Mouse (Mus musculus) liver, embryonic 13.5 days (tissue): ENCODE results near the gene Slx1b. TPM values are rescaled to one million over a fixed set of nuclear protein-coding genes. Genes with fewer than 3 reads are reported as not detected.
A peak's percentile ranks its signal among the peaks of the same experiment; 100 is the strongest.

ENCODE experiments used
- ATAC-seq: fragments of 200-750 bp; cut with Nextera tagmentation; 2 replicates; pipeline ENCODE4 v1.8.0; 2017; ENCODE audit warnings: low read depth, mild to moderate bottlenecking, moderate number of reproducible peaks, moderate library complexity
- DNase-seq: peaks from one replicate; pipeline ENCODE4 v3.0.0; 2022
- H3K27ac ChIP-seq: fragments of 300-500 bp; sonication (generic); 2 replicates; pipeline ENCODE4 v1.5.1; 2015; ENCODE audit warnings: moderate library complexity, mild to moderate bottlenecking, inconsistent platforms
- H3K27me3 ChIP-seq: fragments of 300-500 bp; sonication (generic); 2 replicates; pipeline ENCODE4 v1.6.1; 2015; ENCODE audit warnings: mild to moderate bottlenecking, inconsistent platforms
- H3K36me3 ChIP-seq: fragments of 300-500 bp; sonication (generic); 2 replicates; pipeline ENCODE4 v1.6.1; 2015; ENCODE audit warnings: mild to moderate bottlenecking, inconsistent platforms
- H3K4me1 ChIP-seq: fragments of 300-500 bp; sonication (generic); replicated peaks from 2 replicates; pipeline ENCODE4 v1.6.1; 2015; ENCODE audit warnings: inconsistent platforms
- H3K4me2 ChIP-seq: fragments of 300-500 bp; sonication (generic); 2 replicates; pipeline ENCODE4 v1.6.1; 2015; ENCODE audit warnings: inconsistent platforms, mild to moderate bottlenecking, moderate library complexity
- H3K4me3 ChIP-seq: fragments of 300-500 bp; sonication (generic); replicated peaks from 2 replicates; pipeline ENCODE4 v1.5.1; 2015; ENCODE audit warnings: mild to moderate bottlenecking, inconsistent platforms
- H3K9ac ChIP-seq: fragments of 300-500 bp; sonication (generic); 2 replicates; pipeline ENCODE4 v1.6.1; 2015; ENCODE audit warnings: mild to moderate bottlenecking, inconsistent platforms
- H3K9me3 ChIP-seq: fragments of 300-500 bp; sonication (generic); replicated peaks from 2 replicates; pipeline ENCODE4 v1.6.1; 2016; ENCODE audit warnings: inconsistent platforms
- WGBS: fragments of 180-500 bp; shearing (Covaris S2); methylation state at CpG from one replicate; pipeline ENCODE4 v1.1.7; 2015; ENCODE audit not compliant: insufficient replicate concordance; 5-methylcytosine and 5-hydroxymethylcytosine counted together
- polyA plus RNA-seq: library from polyadenylated mRNA; unstranded; fragments of >200 nt; fragmentation: Nextera tagmentation; extraction: Ambion mirVana; gene quantifications from 2 replicates; pipeline ENCODE4 v1.2.1, GENCODE M21; 2015

Gene Slx1b
- polyA plus RNA-seq, 1 experiment from 2014 or later = 3.6 TPM

DNA sequence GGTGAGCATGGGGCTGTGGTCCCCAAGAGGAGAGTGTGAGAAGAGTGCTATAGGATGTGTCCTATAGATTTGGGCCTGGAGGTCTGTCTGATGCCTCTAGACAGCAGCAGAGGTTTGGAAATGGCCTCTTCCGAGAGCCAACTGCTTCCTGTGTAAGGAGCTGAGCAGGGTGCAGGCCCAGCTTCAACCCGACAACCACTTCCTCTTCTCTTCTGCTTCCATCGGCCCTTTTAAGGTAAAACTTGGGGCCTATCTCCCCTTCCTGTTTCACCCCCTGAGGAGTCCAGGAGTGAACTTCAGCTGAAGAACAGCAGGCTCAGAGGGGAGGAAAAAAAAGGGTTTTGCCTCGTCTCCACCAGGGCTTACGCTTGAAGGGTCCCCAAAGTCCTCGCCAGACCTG is 6.8 kb upstream of the Slx1b start:
- peak overlapping the region; percentile 49; the same call in 1 of the 2 replicates for H3K9ac ChIP-seq
- H3K4me1 ChIP-seq = peaks cover 62% of the 10 kb centered on the region
- H3K27me3 ChIP-seq = peaks cover 42% of the 10 kb centered on the region
- peak overlapping the region; percentile 73 for H3K27ac ChIP-seq
- DNase-seq (no peak), ATAC-seq (no peak)
- peak overlapping the region; percentile 64 for H3K4me2 ChIP-seq
- WGBS = 30% methylated on average over 6 of the region's 6 CpGs
- H3K36me3 ChIP-seq = peaks cover 30% of the 10 kb centered on the region; the same call in 1 of the 2 replicates
- peak overlapping the region; percentile 50 for H3K4me3 ChIP-seq
- no peaks in the 10 kb centered on the region for H3K9me3 ChIP-seq

DNA sequence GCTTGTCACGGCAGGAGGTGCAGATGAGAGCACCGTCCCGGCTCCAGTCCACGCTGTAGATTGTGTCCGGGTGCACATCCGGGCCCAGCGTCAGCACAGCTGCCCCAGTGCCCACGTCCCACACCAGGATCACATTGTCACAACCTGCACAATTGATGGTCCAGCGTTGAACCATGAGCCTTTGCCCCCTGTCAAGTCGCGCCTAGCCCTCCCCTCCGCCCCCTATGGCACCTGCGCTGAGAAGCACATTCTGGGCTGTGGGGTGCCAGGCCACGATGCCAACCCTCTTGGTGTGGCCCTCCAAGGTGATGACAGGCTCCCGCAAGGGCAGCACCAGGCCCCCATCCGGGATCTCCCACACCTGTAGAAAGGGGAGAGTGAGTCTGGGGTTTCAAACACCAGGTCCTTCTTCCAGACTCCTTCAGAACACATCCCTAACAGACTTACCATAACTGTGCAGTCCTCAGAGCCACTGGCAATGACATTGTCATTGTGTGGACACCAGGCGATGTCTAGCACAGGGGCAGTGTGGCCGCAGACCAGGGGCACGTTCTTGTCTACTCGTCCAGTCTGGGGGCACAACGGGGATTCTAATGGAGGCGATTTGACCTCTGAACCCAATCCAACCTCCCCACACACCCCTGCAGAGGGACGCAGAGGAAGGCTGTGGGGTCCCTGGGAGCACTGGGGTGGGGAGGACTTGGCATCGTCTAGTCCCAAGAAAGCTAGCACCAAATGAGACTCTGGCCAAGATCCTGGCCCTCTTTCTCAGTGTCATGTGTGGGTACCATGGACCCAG is 6.2 kb upstream of the Slx1b start:
- WGBS = 48% methylated on average over 24 of the region's 24 CpGs
- ATAC-seq = no peak

DNA sequence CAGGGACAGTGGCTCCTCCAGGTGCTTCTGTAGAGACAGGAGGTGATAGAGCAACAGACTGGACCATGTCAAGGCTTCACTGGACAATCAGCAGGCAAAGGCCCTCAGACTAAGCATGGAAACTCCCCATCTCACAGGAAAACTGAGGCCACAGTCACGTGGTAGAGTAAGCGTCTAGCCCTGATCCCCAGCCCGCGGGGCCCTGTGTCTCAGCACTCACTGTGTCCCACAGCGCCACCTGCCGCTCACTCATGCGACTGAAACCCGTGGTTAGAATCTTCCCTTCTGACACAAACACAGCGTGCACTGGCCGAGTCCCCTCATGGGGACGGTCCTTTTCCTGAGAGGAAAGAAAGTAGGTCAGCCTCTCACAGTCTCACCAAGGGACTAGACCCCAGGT is 5.5 kb upstream of the Slx1b start:
- ATAC-seq = peak; percentile 52
- Histone ChIP-seq H3K36me3 (peaks cover 36% of the 10 kb centered on the region; the same call in 1 of the 2 replicates), H3K4me2 (peak overlapping the region; percentile 47), H3K27me3 (peaks cover 42% of the 10 kb centered on the region), H3K9ac (peak overlapping the region; percentile 33; the same call in 1 of the 2 replicates), H3K27ac (no peak overlapping the region; the same call in 1 of the 2 replicates), H3K4me1 (peaks cover 74% of the 10 kb centered on the region), H3K4me3 (peak overlapping the region; percentile 32), H3K9me3 (no peaks in the 10 kb centered on the region)
- peak; percentile 80 for DNase-seq
- WGBS = under 1% methylated on average over 11 of the region's 11 CpGs

More for the DNA sequence above, 6.2 kb upstream of the Slx1b start:
- peak overlapping the region; percentile 47 for H3K4me2 ChIP-seq
- peak overlapping the region; percentile 33 for H3K9ac ChIP-seq
- H3K4me1 ChIP-seq = peaks cover 68% of the 10 kb centered on the region
- H3K36me3 ChIP-seq = peaks cover 36% of the 10 kb centered on the region; the same call in 1 of the 2 replicates
- peaks cover 42% of the 10 kb centered on the region for H3K27me3 ChIP-seq
- H3K4me3 ChIP-seq = peak overlapping the region; percentile 32
- no peaks in the 10 kb centered on the region for H3K9me3 ChIP-seq
- H3K27ac ChIP-seq = peak overlapping the region; percentile 53
- no peak for DNase-seq

DNA sequence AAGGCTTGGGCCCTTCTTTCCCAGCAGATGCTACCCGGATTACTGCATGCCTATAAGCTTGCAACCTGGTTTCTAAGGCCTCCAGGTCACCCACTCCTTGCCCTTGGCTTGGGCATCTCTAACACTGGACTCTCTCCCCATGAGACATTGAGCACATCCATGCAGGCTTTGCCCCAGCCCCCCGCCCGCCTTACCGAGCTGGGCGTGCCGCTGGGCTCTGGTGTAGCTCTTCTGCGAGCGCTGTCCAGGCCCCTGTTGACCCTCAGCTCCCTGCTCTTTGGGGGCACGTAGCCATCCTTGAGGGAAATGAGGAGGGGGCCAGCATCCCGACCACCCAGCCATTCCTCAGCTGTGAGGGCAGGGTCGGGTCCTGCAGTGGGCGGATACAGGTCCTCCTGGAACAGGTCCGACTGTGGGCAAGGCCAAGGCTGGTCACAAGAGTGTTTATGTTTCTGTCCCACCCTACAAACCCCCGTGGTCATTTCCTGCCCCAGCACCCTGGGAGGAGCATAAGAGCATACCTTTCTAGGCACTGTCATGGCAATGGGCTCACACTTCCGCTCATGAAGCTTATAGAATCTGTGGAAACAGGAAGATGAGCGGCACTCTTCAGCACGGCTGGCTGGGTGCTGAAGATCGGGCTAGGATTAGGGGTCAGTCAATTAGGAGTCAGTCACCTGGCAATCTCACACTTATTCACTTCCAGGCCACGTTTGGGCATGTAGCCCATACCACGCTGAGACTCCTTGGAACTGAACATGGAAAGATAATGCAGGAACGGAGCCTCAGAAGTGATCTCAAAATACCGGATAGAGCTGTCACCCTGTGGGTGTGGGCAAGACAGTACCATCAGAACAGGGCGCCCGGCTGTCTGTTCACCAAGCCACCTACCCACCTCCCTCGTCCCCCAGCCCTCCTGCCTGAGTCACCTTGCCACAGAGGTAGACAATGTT is 4.8 kb upstream of the Slx1b start:
- H3K9ac ChIP-seq = 0 out of 2 replicates have a peak overlapping the region, but pooled peaks have one; percentile 33
- H3K4me3 ChIP-seq = no peak overlapping the region
- H3K4me2 ChIP-seq = peak overlapping the region; percentile 47; the same call in 1 of the 2 replicates
- peaks cover 38% of the 10 kb centered on the region for H3K27me3 ChIP-seq
- H3K4me1 ChIP-seq = peaks cover 74% of the 10 kb centered on the region
- ATAC-seq = no peak
- H3K27ac ChIP-seq = no peak overlapping the region; the same call in 1 of the 2 replicates
- 74% methylated on average over 25 of the region's 25 CpGs for WGBS
- DNase-seq = no peak
- H3K9me3 ChIP-seq = no peaks in the 10 kb centered on the region
- peaks cover 36% of the 10 kb centered on the region; the same call in 1 of the 2 replicates for H3K36me3 ChIP-seq

DNA sequence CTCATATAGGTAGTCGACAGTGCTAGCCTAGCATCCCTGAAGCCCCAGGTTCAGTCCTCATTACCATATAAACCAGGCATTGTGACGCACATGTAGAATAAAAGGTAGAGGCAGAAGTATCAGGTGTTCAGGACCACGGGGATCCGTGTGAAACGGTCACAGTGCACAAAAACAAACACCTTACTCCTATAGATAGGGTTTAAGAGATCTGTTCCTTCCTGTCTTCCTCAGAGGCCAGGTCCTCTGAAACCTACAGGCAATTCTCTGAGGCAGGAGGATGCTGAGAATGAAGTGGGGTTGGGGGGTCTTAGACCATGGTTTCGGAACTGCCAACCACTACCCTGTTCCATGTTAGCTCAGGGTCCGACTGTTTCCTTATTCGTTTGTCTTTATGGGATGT is 2.3 kb upstream of the Slx1b start:
- H3K9ac ChIP-seq = no peak overlapping the region
- H3K27me3 ChIP-seq = peaks cover 12% of the 10 kb centered on the region; the same call in 1 of the 2 replicates
- WGBS = 75% methylated on average over 8 of the region's 8 CpGs
- peaks cover 36% of the 10 kb centered on the region; the same call in 1 of the 2 replicates for H3K36me3 ChIP-seq
- ATAC-seq = no peak
- no peaks in the 10 kb centered on the region for H3K9me3 ChIP-seq
- peak overlapping the region; percentile 91; the same call in 1 of the 2 replicates for H3K4me3 ChIP-seq
- H3K27ac ChIP-seq = no peak overlapping the region
- peak overlapping the region; percentile 97 for H3K4me2 ChIP-seq
- DNase-seq = no peak
- H3K4me1 ChIP-seq = peaks cover 71% of the 10 kb centered on the region

DNA sequence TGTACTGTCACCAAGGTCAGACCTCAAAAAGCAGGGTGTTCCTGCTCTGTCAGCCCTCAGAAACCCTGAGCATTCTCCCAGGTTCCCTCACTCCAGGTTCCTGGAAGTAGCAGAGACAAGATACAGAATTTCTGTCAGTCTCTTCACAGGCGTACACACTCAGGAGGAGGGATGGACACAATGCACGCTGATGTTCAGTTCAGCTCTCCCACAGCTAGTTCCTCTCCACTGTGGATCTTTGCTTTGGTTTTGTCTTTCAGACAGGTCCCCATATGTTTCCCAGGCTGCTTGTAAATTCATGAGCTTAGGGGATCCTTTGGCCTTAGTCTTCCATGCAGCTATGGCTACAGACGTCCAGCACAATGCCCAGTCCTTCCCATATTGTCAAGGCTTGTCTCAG is 1.3 kb upstream of the Slx1b start:
- peak overlapping the region; percentile 69 for H3K27ac ChIP-seq
- DNase-seq = no peak
- peaks cover 62% of the 10 kb centered on the region for H3K4me1 ChIP-seq
- peak overlapping the region; percentile 91 for H3K4me3 ChIP-seq
- peaks cover 44% of the 10 kb centered on the region for H3K36me3 ChIP-seq
- peaks cover 3% of the 10 kb centered on the region; the same call in 1 of the 2 replicates for H3K27me3 ChIP-seq
- no peaks in the 10 kb centered on the region for H3K9me3 ChIP-seq
- ATAC-seq = no peak
- peak overlapping the region; percentile 92 for H3K9ac ChIP-seq
- 55% methylated on average over 3 of the region's 3 CpGs for WGBS
- H3K4me2 ChIP-seq = peak overlapping the region; percentile 97

DNA sequence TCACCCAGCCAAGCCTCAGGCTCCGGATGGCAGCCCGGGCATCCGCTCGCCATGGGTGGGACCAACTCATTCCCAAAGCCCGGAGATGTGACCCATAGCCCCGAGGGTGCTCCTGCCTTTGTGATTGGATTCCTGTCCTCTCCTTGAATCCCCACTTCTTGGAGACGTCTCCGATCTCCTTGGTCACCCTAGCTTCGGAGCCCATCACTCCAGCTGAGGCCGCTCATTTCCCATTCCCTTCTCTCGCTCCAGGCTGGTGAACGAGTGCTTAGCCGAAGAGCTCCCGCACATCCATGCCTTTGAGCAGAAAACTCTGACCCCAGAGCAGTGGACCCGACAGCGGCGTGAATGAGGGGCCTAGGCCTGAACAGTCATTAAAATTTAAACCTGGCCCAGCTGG is 719 bp upstream of the Slx1b start:
- DNase-seq (no peak), ATAC-seq (peak; percentile 2; the same call in 1 of the 2 replicates)
- H3K27ac ChIP-seq = peak overlapping the region; percentile 69
- peak overlapping the region; percentile 97 for H3K4me2 ChIP-seq
- H3K4me3 ChIP-seq = peak overlapping the region; percentile 91
- peaks cover 56% of the 10 kb centered on the region for H3K4me1 ChIP-seq
- peaks cover 50% of the 10 kb centered on the region for H3K36me3 ChIP-seq
- peak overlapping the region; percentile 92 for H3K9ac ChIP-seq
- no peaks in the 10 kb centered on the region for H3K9me3 ChIP-seq
- whole genome bisulfite sequencing = 2% methylated on average over 17 of the region's 17 CpGs
- H3K27me3 ChIP-seq = no peaks in the 10 kb centered on the region

DNA sequence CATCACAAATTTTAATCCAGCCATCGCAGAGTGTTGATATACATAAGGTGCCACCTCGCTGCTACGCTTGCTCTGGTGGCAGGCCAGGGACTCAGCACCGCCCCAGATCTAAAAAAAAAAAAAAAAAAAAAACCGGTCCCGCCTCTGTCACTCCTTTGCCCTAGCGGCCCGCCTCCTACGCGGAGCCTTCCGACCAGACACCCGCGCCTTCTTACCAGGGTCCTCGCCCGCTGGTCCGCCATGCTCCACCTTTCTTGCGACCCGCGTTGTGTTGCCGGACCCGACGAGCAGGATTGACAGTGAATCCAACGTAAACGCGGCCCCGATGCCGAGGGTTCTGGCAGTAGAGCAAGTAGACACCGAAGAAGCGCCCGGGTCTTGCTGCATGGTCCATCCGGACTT is 373 bp downstream of the Slx1b start, which contains the start of gene Bola2:
TSS of gene Bola2 (plus strand) at position 192 of the 402 bp plus-strand sequence.
- H3K4me1 ChIP-seq = peaks cover 52% of the 10 kb centered on the region
- peak; percentile 79 for ATAC-seq
- under 1% methylated on average over 31 of the region's 31 CpGs for WGBS
- H3K36me3 ChIP-seq = peaks cover 50% of the 10 kb centered on the region
- peak within 1 kb of the TSS; percentile 90 for H3K27ac ChIP-seq
- peak within 1 kb of the TSS; percentile 91 for H3K4me3 ChIP-seq
- H3K9me3 ChIP-seq = no peaks in the 10 kb centered on the region
- DNase-seq = peak; percentile 69
- peak within 1 kb of the TSS; percentile 92 for H3K9ac ChIP-seq
- H3K4me2 ChIP-seq = peak within 1 kb of the TSS; percentile 97
- H3K27me3 ChIP-seq = no peaks in the 10 kb centered on the region

DNA sequence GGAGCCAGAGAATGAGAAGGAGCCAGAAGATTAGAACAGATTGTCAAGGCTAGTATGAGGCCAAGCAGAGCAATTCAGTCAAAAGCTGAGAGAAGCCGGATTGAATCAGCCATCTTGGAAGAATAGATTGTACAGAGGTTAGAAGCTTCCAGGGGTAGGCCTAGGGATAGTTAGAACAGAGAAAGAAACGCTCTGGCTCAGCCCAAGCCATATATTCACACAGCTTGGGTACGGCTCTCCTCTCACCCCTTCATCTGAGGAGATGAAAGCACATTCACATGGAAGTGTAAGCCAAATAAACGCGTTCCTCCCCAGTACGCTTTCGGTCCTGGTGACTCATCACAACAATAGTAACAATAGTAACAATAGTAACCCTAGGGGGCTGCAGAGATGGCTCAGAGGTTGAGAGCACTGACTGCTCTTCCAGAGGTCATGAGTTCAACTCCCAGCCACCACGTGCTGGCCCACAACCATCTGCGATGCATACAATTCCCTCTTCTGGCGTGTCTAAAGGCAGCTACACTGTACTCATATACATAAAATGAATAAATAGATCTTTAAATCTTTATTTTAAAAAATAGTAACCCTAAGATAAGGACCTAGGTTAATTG is 1.0 kb downstream of the Slx1b start:
- no peak for ATAC-seq
- Histone ChIP-seq H3K9ac (peak overlapping the region; percentile 92), H3K36me3 (peaks cover 44% of the 10 kb centered on the region), H3K4me1 (peaks cover 52% of the 10 kb centered on the region), H3K27me3 (no peaks in the 10 kb centered on the region), H3K4me2 (peak overlapping the region; percentile 97), H3K4me3 (peak overlapping the region; percentile 91), H3K27ac (peak overlapping the region; percentile 48), H3K9me3 (no peaks in the 10 kb centered on the region)
- 58% methylated on average over 10 of the region's 10 CpGs for WGBS
- DNase-seq = no peak

DNA sequence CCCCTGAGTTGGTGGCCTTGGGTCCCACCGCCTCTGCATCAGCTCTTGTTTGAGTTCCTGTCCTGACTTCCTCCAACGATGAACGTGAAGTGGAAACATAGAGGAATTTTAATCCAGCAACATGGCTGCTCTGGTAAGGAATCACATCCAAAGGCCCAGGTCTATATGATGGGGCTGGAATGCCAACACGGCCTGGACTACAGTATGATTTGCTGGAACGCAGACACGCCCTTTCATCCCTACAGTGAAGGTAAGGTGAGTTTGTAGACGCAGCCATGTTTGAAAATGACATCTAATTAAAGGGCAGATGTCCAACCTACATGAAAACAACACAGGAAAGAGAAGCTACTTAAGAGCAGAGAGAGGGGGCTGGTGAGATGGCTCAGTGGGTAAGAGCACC is 1.8 kb downstream of the Slx1b start:
- Histone ChIP-seq H3K27ac (no peak overlapping the region), H3K4me2 (no peak overlapping the region), H3K27me3 (no peaks in the 10 kb centered on the region), H3K36me3 (peaks cover 37% of the 10 kb centered on the region), H3K9ac (no peak overlapping the region), H3K4me3 (no peak overlapping the region), H3K4me1 (peaks cover 48% of the 10 kb centered on the region), H3K9me3 (no peaks in the 10 kb centered on the region)
- DNase-seq = no peak
- 75% methylated on average over 7 of the region's 7 CpGs for WGBS
- ATAC-seq = no peak
